Mouse (Mus musculus) MEL (cell line): ENCODE results near the gene Il1rapl2. TPM values are rescaled to one million over a fixed set of nuclear protein-coding genes. Genes with fewer than 3 reads are reported as not detected.

Experiments used
- DNase-seq: peaks from one replicate; pipeline ENCODE4 v3.0.0; 2011; ENCODE audit warnings: low read depth, low spot score
- H3K27ac ChIP-seq: 2 replicates; pipeline ENCODE4 v1.5.1; 2012; ENCODE audit warnings: low read depth, mild to moderate bottlenecking, control low read depth, low read length, moderate library complexity; ENCODE audit not compliant: control insufficient read depth
- H3K27me3 ChIP-seq, 2 experiments: fragments of 150-350 bp in 1 of 2; sonication (generic) in 1 of 2; 2 replicates each; pipeline ENCODE4 v1.6.1; 2012; ENCODE audit warnings: low read length in 2 of 2, mild to moderate bottlenecking in 2 of 2, improper control_type of control experiment in 1 of 2, moderate library complexity in 1 of 2; ENCODE audit not compliant: insufficient read depth in 2 of 2, control insufficient read depth in 1 of 2
- H3K36me3 ChIP-seq, 2 experiments: 2 replicates each; pipeline ENCODE4 v1.6.1; 2012 to 2014; ENCODE audit warnings: low read length in 2 of 2, improper control_type of control experiment in 1 of 2, inconsistent platforms in 1 of 2, mild to moderate bottlenecking in 1 of 2; ENCODE audit not compliant: insufficient read depth in 2 of 2, control insufficient read depth in 1 of 2
- H3K4me1 ChIP-seq, 2 experiments: fragments of 150-350 bp in 1 of 2; sonication (generic) in 1 of 2; 2 replicates each; pipeline ENCODE4 v1.6.1; 2012; ENCODE audit warnings: low read length in 2 of 2, improper control_type of control experiment in 1 of 2, mild to moderate bottlenecking in 1 of 2; ENCODE audit not compliant: insufficient read depth in 2 of 2, control insufficient read depth in 1 of 2
- H3K4me3 ChIP-seq, 2 experiments: fragments of 150-350 bp in 1 of 2; sonication (generic) in 1 of 2; 2 replicates each; pipeline ENCODE4 v1.5.1; 2012; ENCODE audit warnings: low read depth in 2 of 2, low read length in 2 of 2, mild to moderate bottlenecking in 2 of 2, moderate library complexity in 2 of 2, control low read depth in 1 of 2, improper control_type of control experiment in 1 of 2; ENCODE audit not compliant: control insufficient read depth in 1 of 2, insufficient read depth in 1 of 2
- H3K79me2 ChIP-seq: 2 replicates; pipeline ENCODE4 v1.6.1; 2012; ENCODE audit warnings: mild to moderate bottlenecking, low read length, moderate library complexity; ENCODE audit not compliant: control insufficient read depth, poor library complexity, insufficient read depth
- H3K9ac ChIP-seq: 2 replicates; pipeline ENCODE4 v1.6.1; 2012; ENCODE audit warnings: low read depth, mild to moderate bottlenecking, control low read depth, low read length, moderate library complexity; ENCODE audit not compliant: control insufficient read depth, poor library complexity, severe bottlenecking
- H3K9me3 ChIP-seq: fragments of 150-350 bp; sonication (generic); replicated peaks from 2 replicates; pipeline ENCODE4 v1.6.1; 2012; ENCODE audit warnings: mild to moderate bottlenecking, low read length, improper control_type of control experiment, moderate library complexity; ENCODE audit not compliant: insufficient read depth
- BHLHE40 ChIP-seq: IDR thresholded peaks from 2 replicates; pipeline ENCODE4 v1.6.1; 2012; ENCODE audit warnings: low read depth, mild to moderate bottlenecking, inconsistent platforms, low read length, improper control_type of control experiment, borderline replicate concordance
- CHD1 ChIP-seq: IDR thresholded peaks from 2 replicates; pipeline ENCODE4 v1.6.1; 2012; ENCODE audit warnings: low read depth, mild to moderate bottlenecking, inconsistent platforms, low read length, improper control_type of control experiment
- CHD2 ChIP-seq: IDR thresholded peaks from 2 replicates; pipeline ENCODE4 v1.6.1; 2011; ENCODE audit warnings: low read length, improper control_type of control experiment
- CTCF ChIP-seq, 3 experiments: IDR thresholded peaks in 2 of 3; conservative IDR thresholded peaks in 1 of 3; 2 replicates each; pipeline ENCODE4 v1.5.1; 2011 to 2012; ENCODE audit warnings: low read length in 3 of 3, low read depth in 2 of 3, mild to moderate bottlenecking in 2 of 3, improper control_type of control experiment in 1 of 3, inconsistent platforms in 1 of 3, mixed read lengths in 1 of 3, moderate library complexity in 1 of 3; ENCODE audit not compliant: control insufficient read depth in 1 of 3, insufficient read depth in 1 of 3, poor library complexity in 1 of 3, severe bottlenecking in 1 of 3
- ELF1 ChIP-seq: IDR thresholded peaks from 2 replicates; pipeline ENCODE4 v1.6.1; 2014; ENCODE audit warnings: low read depth, mild to moderate bottlenecking, inconsistent platforms, low read length, improper control_type of control experiment, moderate library complexity
- EP300 ChIP-seq, 2 experiments: IDR thresholded peaks; 2 replicates each; pipeline ENCODE4 v1.6.1; 2011; ENCODE audit warnings: improper control_type of control experiment in 2 of 2, low read length in 2 of 2, low read depth in 1 of 2, mild to moderate bottlenecking in 1 of 2
- ETS1 ChIP-seq: IDR thresholded peaks from 2 replicates; pipeline ENCODE4 v1.6.1; 2012; ENCODE audit warnings: low read depth, mild to moderate bottlenecking, inconsistent platforms, low read length, improper control_type of control experiment, moderate library complexity
- GABPA ChIP-seq: IDR thresholded peaks from 2 replicates; pipeline ENCODE4 v1.6.1; 2012; ENCODE audit warnings: low read depth, mild to moderate bottlenecking, inconsistent platforms, low read length, improper control_type of control experiment, moderate library complexity
- HCFC1 ChIP-seq: IDR thresholded peaks from 2 replicates; pipeline ENCODE4 v1.6.1; 2012; ENCODE audit warnings: low read depth, mild to moderate bottlenecking, inconsistent platforms, low read length, improper control_type of control experiment, moderate library complexity
- KAT2A ChIP-seq: conservative IDR thresholded peaks from 2 replicates; pipeline ENCODE4 v1.6.1; 2012; ENCODE audit warnings: low read depth, low read length, improper control_type of control experiment, inconsistent platforms
- MAX ChIP-seq: IDR thresholded peaks from 2 replicates; pipeline ENCODE4 v1.6.1; 2011; ENCODE audit warnings: low read length, improper control_type of control experiment
- MAZ ChIP-seq: IDR thresholded peaks from 2 replicates; pipeline ENCODE4 v1.6.1; 2012; ENCODE audit warnings: low read depth, mild to moderate bottlenecking, inconsistent platforms, low read length, improper control_type of control experiment
- MXI1 ChIP-seq: IDR thresholded peaks from 2 replicates; pipeline ENCODE4 v1.6.1; 2011; ENCODE audit warnings: mild to moderate bottlenecking, low read depth, low read length, improper control_type of control experiment
- MYB ChIP-seq: IDR thresholded peaks from 2 replicates; pipeline ENCODE4 v1.6.1; 2011; ENCODE audit warnings: mild to moderate bottlenecking, low read depth, low read length, improper control_type of control experiment
- MYC ChIP-seq: IDR thresholded peaks from 2 replicates; pipeline ENCODE4 v1.6.1; 2011; ENCODE audit warnings: low read depth, mild to moderate bottlenecking, low read length, improper control_type of control experiment, moderate library complexity
- NELFE ChIP-seq: IDR thresholded peaks from 2 replicates; pipeline ENCODE4 v1.6.1; 2011; ENCODE audit warnings: low read depth, low read length, improper control_type of control experiment
- NRF1 ChIP-seq: IDR thresholded peaks from 2 replicates; pipeline ENCODE4 v1.6.1; 2014; ENCODE audit warnings: low read depth, mild to moderate bottlenecking, inconsistent platforms, low read length, improper control_type of control experiment, moderate library complexity; ENCODE audit not compliant: poor library complexity, insufficient read depth, severe bottlenecking
- POLR2AphosphoS2 ChIP-seq: IDR thresholded peaks from 2 replicates; pipeline ENCODE4 v1.6.1; 2011; ENCODE audit warnings: low read length, improper control_type of control experiment
- SIN3A ChIP-seq: IDR thresholded peaks from 2 replicates; pipeline ENCODE4 v1.6.1; 2012; ENCODE audit warnings: low read length, improper control_type of control experiment, inconsistent platforms
- SMC3 ChIP-seq: IDR thresholded peaks from 2 replicates; pipeline ENCODE4 v1.6.1; 2011; ENCODE audit warnings: low read depth, low read length, improper control_type of control experiment
- TAL1 ChIP-seq: IDR thresholded peaks from 2 replicates; pipeline ENCODE4 v1.6.1; 2012; ENCODE audit warnings: mild to moderate bottlenecking, inconsistent platforms, low read length, moderate library complexity, mixed read lengths
- TBP ChIP-seq: IDR thresholded peaks from 2 replicates; pipeline ENCODE4 v1.8.0; 2011; ENCODE audit warnings: low read depth, low read length, improper control_type of control experiment
- TCF12 ChIP-seq: IDR thresholded peaks from 2 replicates; pipeline ENCODE4 v1.6.1; 2014; ENCODE audit warnings: low read depth, mild to moderate bottlenecking, inconsistent platforms, low read length, improper control_type of control experiment, moderate library complexity
- ZMIZ1 ChIP-seq: IDR thresholded peaks from 2 replicates; pipeline ENCODE4 v1.6.1; 2012; ENCODE audit warnings: low read depth, mild to moderate bottlenecking, inconsistent platforms, low read length, improper control_type of control experiment, moderate library complexity
- polyA plus RNA-seq, 2 experiments: library from polyadenylated mRNA; stranded (reverse) in 1 of 2; unstranded in 1 of 2; fragments of >175 nt in 1 of 2; fragments of >200 nt in 1 of 2; gene quantifications; 2 replicates each; pipeline versions ENCODE4 v1.2.1 to v1.2.4; 2012; ENCODE audit warnings: low replicate concordance in 2 of 2, low read depth in 1 of 2; ENCODE audit not compliant: insufficient read length in 2 of 2, insufficient read depth in 1 of 2, missing spikeins in 1 of 2
- total RNA-seq: library from RNA; depleted of rRNA; stranded (reverse); fragments of 300-350 nt; gene quantifications from 2 replicates; pipeline ENCODE4 v1.2.3, GENCODE M21; 2012

The Il1rapl2 gene
- total and polyA plus RNA-seq, 3 experiments = not detected

- no peak for DNase-seq
- Histone ChIP-seq H3K9ac (no peak overlapping the region), H3K4me1 (no peaks in the 10 kb centered on the region), H3K9me3 (no peaks in the 10 kb centered on the region), H3K4me3 (no peak overlapping the region), H3K27me3 (no peaks in the 10 kb centered on the region), H3K27ac (no peak overlapping the region), H3K79me2 (no peaks in the 10 kb centered on the region), H3K36me3 (no peaks in the 10 kb centered on the region)
- TF ChIP-seq KAT2A (no peak), ETS1 (no peak), NRF1 (no peak), GABPA (no peak), CHD2 (no peak), BHLHE40 (no peak), MYB (no peak), MAX (no peak), TCF12 (no peak), TBP (no peak), SMC3 (no peak), CHD1 (no peak), TAL1 (no peak), SIN3A (no peak)
Measured at GRCm38 (mm10) chrX:138625311-138625710, 1054.9 kb downstream of the Il1rapl2 start.

GRCm38 (mm10) chrX:138722372-138722771 is 1152.0 kb downstream of the Il1rapl2 start:
- no peak for TF ChIP-seq EP300 (IDR thresholded peaks at IDR 0.05; ENCODE audit: low read depth in 1 of 2, low read length in 2 of 2)
- TF ChIP-seq KAT2A = no peak
- no peak for TF ChIP-seq ELF1
- no peak for TF ChIP-seq POLR2AphosphoS2
- no peak for TF ChIP-seq ZMIZ1
- no peak for TF ChIP-seq NELFE
- no peak for TF ChIP-seq TAL1
- no peak for TF ChIP-seq TBP
- TF ChIP-seq SIN3A = no peak
- no peak for TF ChIP-seq MXI1
- TF ChIP-seq TCF12 = no peak
- TF ChIP-seq CTCF (IDR thresholded peaks at IDR 0.05 in 2 of 3, conservative IDR thresholded peaks at IDR 0.05 in 1 of 3; ENCODE audit: control insufficient read depth in 1 of 3, insufficient read depth in 1 of 3, low read depth in 2 of 3, low read length in 3 of 3, poor library complexity in 1 of 3, severe bottlenecking in 1 of 3) = no peak
- no peak for TF ChIP-seq ETS1
- no peak for TF ChIP-seq MYC
- TF ChIP-seq MAZ = no peak
- TF ChIP-seq HCFC1 = no peak
- TF ChIP-seq CHD2 = no peak
- no peak for TF ChIP-seq GABPA
- TF ChIP-seq, all 39 proteins: peak for 0

More at GRCm38 (mm10) chrX:138722372-138722771, 1152.0 kb downstream of the Il1rapl2 start:
- Histone ChIP-seq H3K9ac (no peak overlapping the region), H3K27ac (no peak overlapping the region), H3K79me2 (no peaks in the 10 kb centered on the region), H3K36me3 (no peaks in the 10 kb centered on the region), H3K9me3 (no peaks in the 10 kb centered on the region), H3K4me1 (no peaks in the 10 kb centered on the region), H3K27me3 (no peaks in the 10 kb centered on the region), H3K4me3 (no peak overlapping the region)
- no peak for DNase-seq
